Mouse (Mus musculus) intestine, embryonic 15.5 days (tissue): ENCODE measurements around the gene Rufy4. TPM values are rescaled to one million over a fixed set of nuclear protein-coding genes. Genes with fewer than 3 reads are reported as not detected.

Experiments
- ATAC-seq: fragments of 200-750 bp; cut with Nextera tagmentation; 2 replicates; pipeline ENCODE4 v1.8.0; 2017; ENCODE audit warnings: moderate TSS enrichment, moderate library complexity
- H3K27ac ChIP-seq: fragments of 300-500 bp; sonication (generic); 2 replicates; pipeline ENCODE4 v1.5.1; 2015; ENCODE audit warnings: mild to moderate bottlenecking, inconsistent platforms
- H3K27me3 ChIP-seq: fragments of 300-500 bp; sonication (generic); replicated peaks from 2 replicates; pipeline ENCODE4 v1.6.1; 2015; ENCODE audit warnings: inconsistent platforms
- H3K36me3 ChIP-seq: fragments of 300-500 bp; sonication (generic); 2 replicates; pipeline ENCODE4 v1.6.1; 2015; ENCODE audit warnings: inconsistent platforms
- H3K4me1 ChIP-seq: fragments of 300-500 bp; sonication (generic); replicated peaks from 2 replicates; pipeline ENCODE4 v1.6.1; 2015; ENCODE audit warnings: inconsistent platforms
- H3K4me2 ChIP-seq: fragments of 300-500 bp; sonication (generic); replicated peaks from 2 replicates; pipeline ENCODE4 v1.6.1; 2015; ENCODE audit warnings: mild to moderate bottlenecking, inconsistent platforms
- H3K4me3 ChIP-seq: fragments of 300-500 bp; sonication (generic); replicated peaks from 2 replicates; pipeline ENCODE4 v1.5.1; 2015; ENCODE audit warnings: inconsistent platforms
- H3K9ac ChIP-seq: fragments of 300-500 bp; sonication (generic); 2 replicates; pipeline ENCODE4 v1.6.1; 2015; ENCODE audit warnings: inconsistent platforms
- H3K9me3 ChIP-seq: fragments of 300-500 bp; sonication (generic); 2 replicates; pipeline ENCODE4 v1.6.1; 2016; ENCODE audit warnings: inconsistent platforms
- WGBS: fragments of 180-500 bp; shearing (Covaris S2); methylation state at CpG from one replicate; pipeline ENCODE4 v1.1.7; 2015; 5-methylcytosine and 5-hydroxymethylcytosine counted together
- polyA plus RNA-seq: library from polyadenylated mRNA; unstranded; fragments of >200 nt; fragmentation: Nextera tagmentation; extraction: Ambion mirVana; gene quantifications from 2 replicates; pipeline ENCODE4 v1.2.1, GENCODE M21; 2015

The Rufy4 gene
- polyA plus RNA-seq, 1 experiment from 2014 or later = 0.34 TPM

- H3K27me3 ChIP-seq = no peaks in the 10 kb centered on the region
- H3K4me2 ChIP-seq = no peak overlapping the region
- no peaks in the 10 kb centered on the region for H3K36me3 ChIP-seq
- no peak for ATAC-seq
- H3K27ac ChIP-seq = no peak overlapping the region
- H3K9ac ChIP-seq = no peak overlapping the region
- WGBS = 52% methylated on average over 2 of the region's 2 CpGs
- no peak overlapping the region for H3K4me3 ChIP-seq
- H3K4me1 ChIP-seq = peaks cover 7% of the 10 kb centered on the region; the same call in 1 of the 2 replicates
- H3K9me3 ChIP-seq = no peaks in the 10 kb centered on the region
Measured at GRCm38 (mm10) chr1:74109670-74110069, 15.7 kb upstream of the Rufy4 start.

DNA sequence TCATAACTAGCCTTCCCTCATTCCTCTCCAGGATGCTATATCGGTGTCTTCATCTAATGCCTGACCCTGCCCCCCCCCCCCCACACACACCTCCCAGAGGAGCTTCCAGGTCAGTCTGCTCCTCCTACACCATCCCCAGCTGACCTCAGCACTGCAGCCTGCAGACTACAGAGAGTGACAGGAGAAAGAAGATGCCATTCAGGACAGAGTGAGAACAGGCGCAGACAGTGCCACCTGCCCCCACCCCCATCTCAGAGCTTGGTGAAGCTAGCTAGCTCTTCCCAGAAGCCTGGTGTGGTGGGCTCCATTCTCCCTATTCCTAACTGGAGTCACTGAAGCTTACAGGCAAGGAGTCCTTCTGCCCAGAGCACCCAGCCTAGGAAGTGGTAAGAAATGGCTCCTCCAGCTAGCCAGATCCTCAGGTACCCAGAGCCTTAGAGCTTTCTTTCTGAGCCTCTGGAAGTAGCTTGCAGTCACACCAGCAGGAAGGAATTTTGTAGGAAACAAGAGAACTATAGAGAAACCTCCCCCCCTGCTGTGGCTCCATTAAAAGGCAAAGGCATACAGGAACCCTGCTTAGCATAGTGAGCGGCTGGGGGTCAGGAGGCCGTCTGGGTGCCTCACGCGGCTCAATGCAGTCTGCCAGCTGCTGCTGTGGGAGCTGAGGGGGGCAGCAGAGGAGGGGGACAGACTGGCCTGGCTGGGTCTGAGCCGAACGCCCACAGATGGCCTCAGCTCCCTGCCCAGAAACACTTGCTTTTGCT is 14.2 kb upstream of the Rufy4 start:
- H3K27ac ChIP-seq = no peak overlapping the region
- H3K9ac ChIP-seq = no peak overlapping the region
- H3K9me3 ChIP-seq = no peaks in the 10 kb centered on the region
- ATAC-seq = no peak
- peaks cover 7% of the 10 kb centered on the region; the same call in 1 of the 2 replicates for H3K4me1 ChIP-seq
- H3K27me3 ChIP-seq = no peaks in the 10 kb centered on the region
- no peak overlapping the region for H3K4me3 ChIP-seq
- H3K4me2 ChIP-seq = no peak overlapping the region
- H3K36me3 ChIP-seq = no peaks in the 10 kb centered on the region
- 26% methylated on average over 8 of the region's 8 CpGs for WGBS

GRCm38 (mm10) chr1:74111696-74112030 is 13.7 kb upstream of the Rufy4 start:
- H3K4me2 ChIP-seq = no peak overlapping the region

GRCm38 (mm10) chr1:74113071-74113470 is 12.3 kb upstream of the Rufy4 start:
- H3K4me1 ChIP-seq = peaks cover 7% of the 10 kb centered on the region; the same call in 1 of the 2 replicates
- no peaks in the 10 kb centered on the region for H3K36me3 ChIP-seq
- H3K4me2 ChIP-seq = no peak overlapping the region
- no peak overlapping the region for H3K4me3 ChIP-seq
- H3K27me3 ChIP-seq = no peaks in the 10 kb centered on the region
- H3K27ac ChIP-seq = no peak overlapping the region
- ATAC-seq = no peak
- H3K9me3 ChIP-seq = no peaks in the 10 kb centered on the region
- 47% methylated on average over 3 of the region's 3 CpGs for WGBS
- H3K9ac ChIP-seq = no peak overlapping the region

More at GRCm38 (mm10) chr1:74111696-74112030, 13.7 kb upstream of the Rufy4 start:
- Histone ChIP-seq H3K9ac (no peak overlapping the region), H3K4me3 (no peak overlapping the region), H3K27ac (no peak overlapping the region), H3K9me3 (no peaks in the 10 kb centered on the region), H3K27me3 (no peaks in the 10 kb centered on the region), H3K36me3 (no peaks in the 10 kb centered on the region), H3K4me1 (peaks cover 7% of the 10 kb centered on the region; the same call in 1 of the 2 replicates)
- WGBS = 52% methylated on average over 6 of the region's 6 CpGs
- no peak for ATAC-seq

DNA sequence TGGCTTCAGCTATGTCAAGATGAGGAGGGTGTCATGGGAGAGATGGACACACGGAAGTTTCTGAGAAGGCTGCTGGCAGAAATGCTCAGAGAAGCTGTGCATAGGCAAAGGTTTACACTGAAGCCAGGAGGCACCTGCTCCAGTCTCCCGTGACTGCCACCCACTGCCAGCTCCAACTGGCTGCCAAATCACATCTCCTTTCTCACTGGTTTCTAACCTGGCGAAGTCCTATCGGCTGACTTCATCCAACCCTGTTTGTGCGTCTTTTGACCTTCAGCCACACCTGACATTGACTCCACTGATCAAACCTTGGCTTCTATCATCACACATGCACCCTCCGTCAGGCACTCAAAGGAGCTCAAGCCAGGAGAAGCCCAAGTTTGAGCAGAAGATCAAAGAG is 7.5 kb upstream of the Rufy4 start:
- no peak overlapping the region for H3K4me2 ChIP-seq
- 0 out of 2 replicates have a peak, but pooled peaks cover 9% of the 10 kb centered on the region for H3K4me1 ChIP-seq
- 83% methylated on average over 6 of the region's 6 CpGs for WGBS
- no peak overlapping the region for H3K9ac ChIP-seq
- 0 out of 2 replicates have a peak, but pooled peaks cover 5% of the 10 kb centered on the region for H3K27me3 ChIP-seq
- H3K27ac ChIP-seq = no peak overlapping the region
- H3K9me3 ChIP-seq = no peaks in the 10 kb centered on the region
- no peak for ATAC-seq
- H3K36me3 ChIP-seq = no peaks in the 10 kb centered on the region
- H3K4me3 ChIP-seq = no peak overlapping the region

DNA sequence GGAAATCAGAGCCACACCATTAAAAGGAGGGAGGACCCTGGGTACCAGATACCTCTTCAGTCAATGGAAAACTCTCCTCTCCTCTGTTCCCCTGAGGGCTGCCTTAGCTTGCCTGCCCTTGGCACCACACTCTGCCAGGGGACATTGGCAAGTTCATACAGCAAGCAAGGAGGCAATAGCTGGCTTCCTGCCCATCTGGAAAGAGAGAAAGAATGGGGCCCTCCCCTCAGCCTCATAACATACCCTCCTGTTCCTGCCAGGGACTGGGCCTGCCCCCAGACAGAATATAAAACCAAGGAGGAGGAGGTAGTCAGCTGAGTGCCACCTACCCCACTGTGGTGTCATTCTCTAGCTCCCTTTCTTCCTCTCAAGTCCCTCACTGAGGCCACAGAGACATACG is 6.2 kb upstream of the Rufy4 start:
- no peak overlapping the region for H3K27ac ChIP-seq
- WGBS = 96% methylated on average over 1 of the region's 1 CpGs
- no peaks in the 10 kb centered on the region for H3K9me3 ChIP-seq
- H3K4me1 ChIP-seq = peaks cover 7% of the 10 kb centered on the region
- no peak overlapping the region for H3K4me3 ChIP-seq
- no peaks in the 10 kb centered on the region for H3K36me3 ChIP-seq
- ATAC-seq = no peak
- 0 out of 2 replicates have a peak, but pooled peaks cover 7% of the 10 kb centered on the region for H3K27me3 ChIP-seq
- H3K4me2 ChIP-seq = no peak overlapping the region
- H3K9ac ChIP-seq = no peak overlapping the region

GRCm38 (mm10) chr1:74121138-74121537 is 4.2 kb upstream of the Rufy4 start:
- no peak overlapping the region for H3K9ac ChIP-seq
- ATAC-seq = no peak
- no peak overlapping the region for H3K27ac ChIP-seq
- H3K4me1 ChIP-seq = peaks cover 11% of the 10 kb centered on the region
- WGBS = 84% methylated on average over 7 of the region's 7 CpGs
- H3K27me3 ChIP-seq = 0 out of 2 replicates have a peak, but pooled peaks cover 7% of the 10 kb centered on the region
- H3K36me3 ChIP-seq = no peaks in the 10 kb centered on the region
- no peak overlapping the region for H3K4me2 ChIP-seq
- no peak overlapping the region for H3K4me3 ChIP-seq
- H3K9me3 ChIP-seq = no peaks in the 10 kb centered on the region

- Histone ChIP-seq H3K9me3 (no peaks in the 10 kb centered on the region), H3K27me3 (0 out of 2 replicates have a peak, but pooled peaks cover 7% of the 10 kb centered on the region), H3K4me1 (peaks cover 11% of the 10 kb centered on the region), H3K27ac (no peak overlapping the region), H3K9ac (no peak overlapping the region), H3K4me3 (no peak overlapping the region), H3K4me2 (no peak overlapping the region), H3K36me3 (no peaks in the 10 kb centered on the region)
- WGBS = 45% methylated on average over 9 of the region's 9 CpGs
- ATAC-seq = no peak
Measured at GRCm38 (mm10) chr1:74121821-74122576, 3.3 kb upstream of the Rufy4 start.

DNA sequence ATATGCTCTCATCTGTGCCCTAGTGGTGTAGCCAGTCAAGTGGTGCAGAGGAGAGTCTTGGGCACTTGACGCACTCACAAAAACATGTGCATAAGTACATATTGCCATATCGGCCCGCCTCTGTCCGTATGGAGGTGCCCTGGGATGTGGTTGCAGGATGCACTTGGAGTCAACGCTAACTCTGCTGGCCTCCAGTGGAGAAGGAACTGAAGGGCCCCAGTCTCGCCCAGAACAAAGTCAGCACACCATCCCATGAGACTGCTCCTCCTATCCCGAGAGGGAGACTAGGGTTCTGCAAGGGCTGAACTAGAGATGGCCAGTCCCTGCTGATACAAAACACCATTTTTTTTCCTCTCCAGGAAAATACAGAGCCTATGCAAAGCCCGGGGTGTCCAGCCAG is 2.1 kb upstream of the Rufy4 start:
- Histone ChIP-seq H3K27ac (no peak overlapping the region), H3K36me3 (no peaks in the 10 kb centered on the region), H3K4me3 (no peak overlapping the region), H3K9ac (no peak overlapping the region), H3K27me3 (0 out of 2 replicates have a peak, but pooled peaks cover 7% of the 10 kb centered on the region), H3K9me3 (no peaks in the 10 kb centered on the region), H3K4me2 (peak overlapping the region; percentile 98; the same call in 1 of the 2 replicates), H3K4me1 (peaks cover 11% of the 10 kb centered on the region)
- WGBS = 65% methylated on average over 8 of the region's 8 CpGs
- ATAC-seq = no peak

- peak; percentile 84 for ATAC-seq
- peak within 1 kb of the TSS; percentile 57 for H3K4me3 ChIP-seq
- WGBS = 1% methylated on average over 82 of the region's 84 CpGs
- H3K36me3 ChIP-seq = no peaks in the 10 kb centered on the region
- H3K9ac ChIP-seq = peak within 1 kb of the TSS; percentile 56
- peak within 1 kb of the TSS; percentile 98 for H3K4me2 ChIP-seq
- 0 out of 2 replicates have a peak, but pooled peaks cover 7% of the 10 kb centered on the region for H3K27me3 ChIP-seq
- H3K27ac ChIP-seq = no peak within 1 kb of the TSS
- H3K4me1 ChIP-seq = peaks cover 11% of the 10 kb centered on the region
- H3K9me3 ChIP-seq = no peaks in the 10 kb centered on the region
Measured at GRCm38 (mm10) chr1:74124021-74124981, 1.0 kb upstream of the Rufy4 start, which contains the start of gene Tns1. Tns1 (minus strand) TSS chr1:74124449.

GRCm38 (mm10) chr1:74130883-74131659 is 5.7 kb downstream of the Rufy4 start:
- Histone ChIP-seq H3K27me3 (no peaks in the 10 kb centered on the region), H3K36me3 (no peaks in the 10 kb centered on the region), H3K4me3 (no peak overlapping the region), H3K9ac (no peak overlapping the region), H3K27ac (no peak overlapping the region), H3K4me2 (no peak overlapping the region), H3K4me1 (no peaks in the 10 kb centered on the region), H3K9me3 (no peaks in the 10 kb centered on the region)
- 86% methylated on average over 8 of the region's 8 CpGs for WGBS
- ATAC-seq = no peak
